Mouse (Mus musculus) neural tube, embryonic 14.5 days (tissue): ENCODE data around the gene Vmn2r120. TPM values are rescaled to one million over a fixed set of nuclear protein-coding genes. Genes with fewer than 3 reads are reported as not detected.
"Not testable (repeated sequence)": the region's sequence is repeated elsewhere in the genome, so short reads cannot be mapped to it uniquely, and the experiment has no call there.

Experiments used
- ATAC-seq: fragments of 200-750 bp; cut with Nextera tagmentation; 2 replicates; pipeline ENCODE4 v1.8.0; 2017; ENCODE audit warnings: low read depth, mild to moderate bottlenecking, moderate TSS enrichment, moderate library complexity
- H3K27ac ChIP-seq: fragments of 300-500 bp; sonication (generic); 2 replicates; pipeline ENCODE4 v1.5.1; 2014; ENCODE audit warnings: low read depth, mild to moderate bottlenecking, control low read depth, low read length, moderate library complexity, mixed read lengths
- H3K27me3 ChIP-seq: fragments of 300-500 bp; sonication (generic); 2 replicates; pipeline ENCODE4 v1.6.1; 2014; ENCODE audit warnings: low read length; ENCODE audit not compliant: control insufficient read depth, insufficient read depth
- H3K36me3 ChIP-seq: fragments of 300-500 bp; sonication (generic); 2 replicates; pipeline ENCODE4 v1.6.1; 2014; ENCODE audit warnings: low read length, mixed read lengths; ENCODE audit not compliant: control insufficient read depth, insufficient read depth
- H3K4me1 ChIP-seq: fragments of 300-500 bp; sonication (generic); 2 replicates; pipeline ENCODE4 v1.6.1; 2014; ENCODE audit warnings: low read length; ENCODE audit not compliant: control insufficient read depth, insufficient read depth
- H3K4me2 ChIP-seq: fragments of 300-500 bp; sonication (generic); 2 replicates; pipeline ENCODE4 v1.6.1; 2014; ENCODE audit warnings: mild to moderate bottlenecking, low read depth, low read length, control low read depth
- H3K4me3 ChIP-seq: fragments of 300-500 bp; sonication (generic); 2 replicates; pipeline ENCODE4 v1.5.1; 2014; ENCODE audit warnings: low read depth, low read length, control low read depth, mixed read lengths
- H3K9ac ChIP-seq: fragments of 300-500 bp; sonication (generic); replicated peaks from 2 replicates; pipeline ENCODE4 v1.6.1; 2014; ENCODE audit warnings: low read depth, mild to moderate bottlenecking, control low read depth, low read length, mixed read lengths
- H3K9me3 ChIP-seq: fragments of 300-500 bp; sonication (generic); 2 replicates; pipeline ENCODE4 v1.6.1; 2016; ENCODE audit warnings: low read length; ENCODE audit not compliant: control insufficient read depth
- WGBS: fragments of 180-500 bp; shearing (Covaris S2); extraction: QIAGEN DNeasy Blood & Tissue Kit; methylation state at CpG from one replicate; pipeline ENCODE4 v1.1.7; 2014; 5-methylcytosine and 5-hydroxymethylcytosine counted together
- polyA plus RNA-seq: library from polyadenylated mRNA; unstranded; fragments of >200 nt; fragmentation: Nextera tagmentation; extraction: Ambion mirVana; gene quantifications from 2 replicates; pipeline ENCODE4 v1.2.1, GENCODE M21; 2014

Gene Vmn2r120
- polyA plus RNA-seq, result not detected in 2 replicates

GRCm38 (mm10) chr17:57545405-57545804 is at the start of gene Vmn2r120:
Vmn2r120 (minus strand) TSS chr17:57545505.
- WGBS, result 90% methylated on average over 1 of the region's 1 CpGs
- Histone ChIP-seq H3K27me3 (no peaks in the 10 kb centered on the region), H3K36me3 (no peaks in the 10 kb centered on the region), H3K4me1 (no peaks in the 10 kb centered on the region), H3K9ac (no peak within 1 kb of the TSS), H3K27ac (no peak within 1 kb of the TSS), H3K4me2 (no peak within 1 kb of the TSS), H3K4me3 (no peak within 1 kb of the TSS), H3K9me3 (no peaks in the 10 kb centered on the region)
- no peak for ATAC-seq

DNA sequence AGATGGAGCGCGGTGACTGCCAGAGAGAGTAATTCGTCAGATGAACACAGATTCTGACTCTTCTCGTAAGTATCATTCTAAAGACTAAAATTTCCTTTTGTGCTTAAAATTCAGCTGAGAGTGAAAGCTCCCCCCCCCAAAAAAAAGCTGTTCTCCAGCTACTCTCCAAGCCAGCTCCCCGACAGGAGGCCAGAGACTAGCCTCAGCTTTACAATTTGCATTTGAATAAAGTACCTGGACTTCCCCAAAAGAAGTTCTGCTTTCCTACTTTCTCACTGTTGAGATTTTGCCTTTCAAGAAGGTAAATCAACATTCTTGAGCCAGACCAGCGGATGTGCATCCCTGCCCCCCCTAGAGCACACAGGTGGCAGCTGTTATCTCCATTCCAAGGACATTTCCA is 42.0 kb upstream of the Vmn2r120 start:
- H3K4me3 ChIP-seq, H3K36me3 ChIP-seq, H3K4me2 ChIP-seq, H3K9ac ChIP-seq, H3K9me3 ChIP-seq, H3K27me3 ChIP-seq, H3K4me1 ChIP-seq, ATAC-seq, H3K27ac ChIP-seq: not testable (repeated sequence)
- 91% methylated on average over 6 of the region's 6 CpGs for WGBS

- no peaks in the 10 kb centered on the region for H3K36me3 ChIP-seq
- no peak overlapping the region for H3K4me2 ChIP-seq
- no peaks in the 10 kb centered on the region for H3K4me1 ChIP-seq
- H3K27ac ChIP-seq, result no peak overlapping the region
- ATAC-seq, result no peak
- H3K4me3 ChIP-seq, result no peak overlapping the region
- H3K9ac ChIP-seq, result no peak overlapping the region
- H3K27me3 ChIP-seq, result no peaks in the 10 kb centered on the region
- WGBS, result 79% methylated on average over 16 of the region's 16 CpGs
- H3K9me3 ChIP-seq, result no peaks in the 10 kb centered on the region
Observed at GRCm38 (mm10) chr17:57574075-57574705, 28.9 kb upstream of the Vmn2r120 start.

Other genes starting within 250 kb of the Vmn2r120 start
- 2.3 and 6.1 TPM in 2 replicates for gene Adgre1, start 186.8 kb downstream of the Vmn2r120 start, polyA plus RNA-seq
- gene Gm21834, start 196.7 kb upstream of the Vmn2r120 start, polyA plus RNA-seq, result not detected in 2 replicates
- 3.4 and 4.3 TPM in 2 replicates for gene Cntnap5c, start 224.1 kb upstream of the Vmn2r120 start, polyA plus RNA-seq